Mouse (Mus musculus) mature B cell (primary cell): ENCODE measurements around the gene Gsg1l2.

Experiments used
- in situ Hi-C: fragments of 300-500 bp; cut with MboI; formaldehyde crosslinking; loops from 2 replicates; pipeline ENCODE4 v1.14.3; 2019

Gsg1l2 gene

DNA sequence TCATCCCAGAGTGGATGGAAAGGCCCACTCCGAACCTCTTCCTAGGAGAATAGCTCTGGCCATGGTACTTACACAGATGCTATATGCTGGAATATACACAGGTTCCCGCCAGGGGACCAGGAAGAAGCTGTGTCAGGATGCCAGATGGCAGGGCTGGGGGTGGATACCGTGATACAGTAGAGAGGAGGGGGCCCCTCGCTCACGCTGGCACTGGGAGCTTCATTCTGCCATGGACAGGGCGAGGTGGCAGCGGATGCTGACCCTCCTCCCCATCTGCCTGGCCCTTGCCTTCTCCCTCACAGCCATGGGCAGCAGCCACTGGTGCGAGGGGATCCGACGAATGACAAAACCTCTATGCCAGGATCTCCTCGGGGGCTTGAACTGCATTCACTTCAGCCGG, at the start of gene Gsg1l2:
Gsg1l2 (plus strand) TSS at position 230 of the 400 bp plus-strand sequence.
- in situ Hi-C loops: no loop called here

GRCm38 (mm10) chr11:67727095-67727494, 47.3 kb upstream of the Gsg1l2 start:
- in situ Hi-C loops: no loop called here

- in situ Hi-C loops: no loop called here
Measured at GRCm38 (mm10) chr11:67728726-67729125, 45.7 kb upstream of the Gsg1l2 start.

- in situ Hi-C loops: no loop called here
Measured at GRCm38 (mm10) chr11:67731056-67731455, 43.4 kb upstream of the Gsg1l2 start.

DNA sequence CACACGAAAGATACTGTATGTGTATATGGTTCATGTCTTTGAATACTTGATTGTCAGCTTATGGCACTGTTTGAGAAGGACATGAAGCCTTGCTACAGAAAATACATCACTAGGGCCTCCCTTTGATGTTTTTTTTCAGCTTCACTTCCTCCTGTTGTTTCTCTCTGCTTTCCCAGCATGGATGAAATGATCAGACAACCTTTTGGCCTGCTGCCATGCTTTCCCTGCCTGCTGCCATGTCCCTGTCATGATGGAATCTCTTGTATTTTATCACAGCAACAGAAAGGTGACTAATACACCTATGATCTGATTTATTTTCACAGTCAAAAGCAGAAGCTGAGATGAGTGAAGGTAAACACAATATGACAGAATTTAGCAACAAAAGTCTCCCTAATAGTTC, 40.7 kb upstream of the Gsg1l2 start:
- in situ Hi-C loops: no loop called here

DNA sequence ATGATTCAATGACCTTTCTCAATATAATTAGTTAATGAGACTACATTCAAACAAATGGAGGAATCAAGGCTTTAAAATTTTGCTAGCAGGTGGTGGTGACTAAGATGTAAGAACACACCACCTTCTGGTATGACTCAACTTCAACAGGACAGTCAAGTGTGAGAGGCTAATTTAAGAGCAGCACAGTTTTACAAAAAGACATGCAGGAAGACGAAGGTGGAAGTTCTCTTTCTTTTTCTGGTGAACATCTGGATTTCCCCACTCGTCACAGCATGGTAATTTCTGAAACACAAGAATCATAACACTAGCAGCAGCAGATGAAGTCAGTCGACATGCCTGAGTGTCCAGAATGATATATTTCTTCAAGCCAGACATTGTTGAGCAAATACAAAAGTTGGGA, 39.8 kb upstream of the Gsg1l2 start:
- in situ Hi-C loops: no loop called here

GRCm38 (mm10) chr11:67738345-67738744, 36.1 kb upstream of the Gsg1l2 start:
- in situ Hi-C loops: no loop called here

- in situ Hi-C loops: no loop called here
Measured at GRCm38 (mm10) chr11:67738846-67739490, 35.4 kb upstream of the Gsg1l2 start.

DNA sequence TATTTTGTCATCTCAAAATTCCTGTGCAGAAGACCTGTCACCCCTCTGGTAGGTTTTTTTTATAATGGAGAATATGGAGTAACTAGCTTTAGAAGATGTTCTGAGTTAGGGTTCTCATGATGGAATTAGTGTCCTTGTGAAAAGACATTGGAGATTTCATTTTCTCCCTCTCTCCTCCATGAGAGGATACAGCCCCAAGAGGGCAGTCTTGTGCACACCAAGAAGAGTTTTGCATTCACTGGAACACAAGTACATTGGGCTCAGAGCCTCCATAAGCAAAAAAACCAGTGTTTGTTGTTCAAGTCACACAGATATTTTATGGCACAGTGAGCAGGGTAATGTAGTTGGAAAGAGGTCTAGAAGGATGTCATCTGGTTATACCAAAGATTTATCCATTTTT, 32.8 kb upstream of the Gsg1l2 start:
- in situ Hi-C loops: no loop called here

GRCm38 (mm10) chr11:67756287-67756686, 18.1 kb upstream of the Gsg1l2 start:
- in situ Hi-C loops: no loop called here

- in situ Hi-C loops: no loop called here
Measured at GRCm38 (mm10) chr11:67757373-67758167, 16.8 kb upstream of the Gsg1l2 start.

DNA sequence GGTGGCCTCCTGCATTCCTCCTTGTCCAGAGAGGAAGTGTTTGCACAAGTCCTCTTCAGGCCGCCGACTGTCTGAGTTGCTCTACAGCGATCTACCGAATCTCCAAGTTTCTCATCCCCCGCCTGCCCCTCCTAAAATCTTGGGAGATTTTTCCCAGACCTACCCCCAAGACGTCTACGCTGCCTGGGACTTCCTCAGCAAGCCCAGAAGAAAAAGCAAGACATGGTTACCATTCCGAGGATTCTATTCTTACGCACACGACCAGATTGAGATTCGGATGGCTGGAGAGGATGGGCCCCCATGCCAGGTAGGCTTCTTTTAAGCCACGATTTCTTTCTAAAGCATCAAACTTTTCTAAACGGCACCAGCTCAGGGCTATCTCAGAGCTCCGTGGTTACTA, 3.4 kb upstream of the Gsg1l2 start, which contains the start of gene Glp2r:
Glp2r (minus strand) TSS at position 101 of the 400 bp plus-strand sequence.
- in situ Hi-C loops: no loop called here

DNA sequence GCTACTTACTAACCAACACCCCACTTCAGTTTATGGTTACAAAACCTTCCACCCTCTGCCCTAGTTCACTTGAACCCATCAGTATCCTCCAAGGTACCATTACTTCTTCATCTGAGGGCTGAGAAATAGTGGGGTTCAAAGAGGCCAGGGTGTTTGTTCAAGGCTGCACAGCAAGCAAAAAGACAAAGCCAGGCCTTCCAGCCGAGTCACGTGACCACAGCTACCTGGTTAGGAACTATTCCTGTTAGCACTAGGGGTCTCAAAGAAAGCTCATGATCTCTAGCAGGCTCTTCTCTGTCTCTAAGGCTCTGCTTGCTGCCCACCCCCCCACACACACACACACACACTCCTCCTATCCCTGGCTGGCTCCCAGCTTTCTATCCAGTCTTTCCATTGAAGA, 2.7 kb upstream of the Gsg1l2 start:
- in situ Hi-C loops: no loop called here

- in situ Hi-C loops: no loop called here
Measured at GRCm38 (mm10) chr11:67772577-67772976, 1.8 kb upstream of the Gsg1l2 start.

DNA sequence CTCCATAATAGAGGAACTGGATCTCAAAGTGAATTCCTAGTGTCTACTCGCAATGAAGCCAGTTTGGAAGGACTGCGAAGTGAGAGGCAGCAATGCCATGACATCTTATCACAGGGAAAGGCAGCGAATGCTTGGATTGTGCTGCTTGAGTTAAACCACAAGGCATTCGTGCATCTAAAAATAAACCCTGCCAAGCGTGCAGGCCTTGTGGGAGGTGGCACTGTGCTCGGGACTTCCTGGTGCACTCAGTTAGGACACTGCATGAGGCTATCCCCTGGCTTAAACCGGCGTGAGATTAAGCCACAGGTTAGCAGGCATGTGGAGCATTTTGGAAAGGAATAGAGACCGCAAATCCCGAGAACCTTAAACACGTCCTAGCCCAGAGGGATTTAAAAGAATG, 15.8 kb downstream of the Gsg1l2 start:
- in situ Hi-C loops: no loop called here

- in situ Hi-C loops: no loop called here
Measured at GRCm38 (mm10) chr11:67797931-67798330, 23.5 kb downstream of the Gsg1l2 start, which contains the start of gene Dhrs7c. Gene Dhrs7c (plus strand): TSS chr11:67798187.

DNA sequence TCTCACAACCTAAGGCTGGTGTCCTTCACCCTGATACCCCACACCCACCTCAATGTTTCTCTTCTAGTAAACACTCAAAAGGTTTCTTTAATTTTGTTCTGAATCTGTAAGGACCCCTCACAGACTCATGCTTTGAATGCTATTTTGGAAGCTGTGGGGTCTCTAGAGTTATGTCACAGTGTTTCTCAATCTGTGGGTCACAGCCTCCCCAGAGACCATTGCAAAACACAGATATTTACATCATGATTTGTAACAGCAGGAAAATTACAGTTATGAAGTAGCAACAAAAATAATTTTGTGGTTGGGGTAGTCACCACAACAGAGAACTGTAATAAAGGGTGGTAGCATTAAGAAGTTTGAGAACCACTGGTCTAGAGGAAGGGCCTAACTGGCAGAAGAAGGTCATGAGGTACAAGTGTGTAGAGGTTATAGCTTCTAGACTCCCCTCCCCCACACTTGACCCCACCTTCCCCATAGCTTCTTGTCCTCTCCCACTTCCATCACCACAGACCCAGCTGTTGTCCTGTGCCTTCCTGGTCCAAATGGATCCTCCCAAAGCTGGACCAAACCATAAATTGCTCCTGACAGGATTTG, 25.8 kb downstream of the Gsg1l2 start:
- in situ Hi-C loops: no loop called here

GRCm38 (mm10) chr11:67801169-67801568, 26.8 kb downstream of the Gsg1l2 start:
- in situ Hi-C loops: no loop called here

GRCm38 (mm10) chr11:67805538-67805937, 31.1 kb downstream of the Gsg1l2 start:
- in situ Hi-C loops: no loop called here

GRCm38 (mm10) chr11:67806832-67807597, 32.6 kb downstream of the Gsg1l2 start:
- in situ Hi-C loops: no loop called here

DNA sequence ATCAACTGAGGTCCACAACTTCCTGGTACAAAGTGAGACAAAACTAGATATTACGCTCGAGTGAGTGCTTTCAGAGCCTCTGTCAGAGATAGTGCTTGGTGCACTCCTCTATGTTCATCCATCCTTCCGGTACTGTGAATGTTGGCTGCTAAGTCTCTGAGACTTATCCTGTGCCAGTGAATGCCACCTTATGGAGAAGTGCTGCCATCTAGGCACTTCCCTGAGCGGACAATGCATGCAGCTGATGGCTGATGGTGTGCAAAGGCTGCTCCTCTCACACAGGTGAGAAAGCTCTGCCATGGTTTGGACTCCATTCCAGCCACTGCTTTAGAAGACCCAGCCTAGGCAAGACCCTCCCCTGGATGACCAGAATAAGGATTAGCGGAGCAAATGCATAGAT, 33.6 kb downstream of the Gsg1l2 start:
- in situ Hi-C loops: no loop called here

DNA sequence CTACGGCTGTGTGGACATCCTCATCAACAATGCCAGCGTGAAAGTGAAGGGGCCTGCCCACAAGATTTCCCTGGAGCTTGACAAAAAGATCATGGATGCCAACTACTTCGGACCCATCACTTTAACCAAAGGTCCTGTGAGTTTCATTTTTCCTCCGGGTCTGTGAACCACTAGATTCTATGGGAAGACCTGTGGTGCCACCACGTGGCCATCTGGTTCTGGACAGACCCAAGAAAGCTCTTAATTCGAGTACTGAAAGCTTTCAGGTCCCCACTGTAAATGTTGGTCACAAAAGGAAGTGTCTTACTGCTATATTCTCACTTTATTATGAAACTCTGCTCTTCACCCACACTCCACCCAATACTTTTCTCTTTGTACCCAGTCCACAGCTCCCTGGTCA, 37.1 kb downstream of the Gsg1l2 start:
- in situ Hi-C loops: no loop called here
